Mouse (Mus musculus): Measurements from ENCODE around the gene Snapc3.

- TF ChIP-seq CTCF (IDR thresholded peaks at IDR 0.05), result no peak
- TF ChIP-seq EP300 (IDR thresholded peaks at IDR 0.05; ENCODE audit: insufficient read depth, low read depth, low read length), result no peak
Observed at GRCm38 (mm10) chr4:83489121-83489520, 71.6 kb downstream of the Snapc3 start.
